Mouse (Mus musculus): Measurements from ENCODE around the gene Dusp15. TPM values are rescaled to one million over a fixed set of nuclear protein-coding genes. Genes with fewer than 3 reads are reported as not detected.
A peak's percentile ranks its signal among the peaks of the same experiment; 100 is the strongest.

Gene Dusp15
- polyA plus RNA-seq (2015; fragmentation: Nextera tagmentation; extraction: Ambion mirVana): 10.6 and 13.7 TPM in 2 replicates

DNA sequence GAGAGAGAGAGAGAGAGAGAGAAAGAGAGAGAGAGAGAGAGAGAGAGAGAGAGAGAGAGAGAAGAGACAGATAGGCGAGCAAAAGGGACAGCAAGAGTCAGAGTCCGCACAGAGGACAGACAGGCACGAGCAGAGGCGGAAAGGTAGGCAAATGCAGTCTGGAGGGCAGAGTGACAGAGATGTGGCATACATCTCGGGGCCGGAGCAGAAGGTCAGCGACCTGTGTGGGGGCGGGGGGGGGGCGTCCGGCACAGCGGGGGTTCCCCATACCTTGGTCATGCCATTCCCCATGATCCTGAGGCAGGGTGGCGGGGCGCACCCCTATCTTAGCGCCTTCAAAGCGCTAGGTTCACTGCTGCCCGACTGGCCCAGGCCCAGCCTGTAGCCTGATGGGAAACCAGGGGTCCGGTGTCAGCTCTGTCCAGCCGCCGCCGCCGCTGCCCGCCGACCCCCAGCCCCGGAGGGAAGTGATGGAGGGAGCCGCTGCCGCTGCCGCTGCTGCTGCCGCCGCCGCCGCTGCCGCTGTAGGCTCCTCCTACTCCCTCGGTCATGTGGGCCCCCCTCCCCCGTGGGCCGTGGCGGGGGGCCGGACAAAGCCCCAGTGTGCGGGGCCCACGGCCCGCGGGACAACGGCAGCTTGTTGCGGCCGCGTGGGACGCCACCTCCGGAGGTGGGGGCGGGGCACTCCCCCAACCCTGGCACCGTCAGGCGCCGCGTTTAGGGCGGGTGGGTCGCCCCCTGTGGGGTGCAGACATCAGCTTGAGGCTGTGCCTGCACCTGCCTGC, at the start of gene Dusp15:
Gene Dusp15 (minus strand): TSS at position 634 of the 785 bp plus-strand sequence.
- H3K4me1 ChIP-seq (ENCODE audit: control insufficient read depth, insufficient read depth, low read length): peaks cover 11% of the 10 kb centered on the region
- no peaks in the 10 kb centered on the region for H3K9me3 ChIP-seq (replicated peaks; ENCODE audit: control insufficient read depth, low read length, poor library complexity, severe bottlenecking)
- H3K4me2 ChIP-seq (ENCODE audit: low read length): peak within 1 kb of the TSS; percentile 70
- H3K9ac ChIP-seq (ENCODE audit: low read depth, low read length): peak within 1 kb of the TSS; percentile 90
- WGBS: under 1% methylated on average over 40 of the region's 54 CpGs
- peak within 1 kb of the TSS; percentile 77 for H3K4me3 ChIP-seq (ENCODE audit: low read depth, low read length)
- H3K27ac ChIP-seq (ENCODE audit: low read length): peak within 1 kb of the TSS; percentile 88
- peak; percentile 87 for ATAC-seq
- H3K36me3 ChIP-seq (ENCODE audit: control insufficient read depth, insufficient read depth, low read length): no peaks in the 10 kb centered on the region
- H3K27me3 ChIP-seq (ENCODE audit: control insufficient read depth, insufficient read depth, low read depth, low read length): no peaks in the 10 kb centered on the region

DNA sequence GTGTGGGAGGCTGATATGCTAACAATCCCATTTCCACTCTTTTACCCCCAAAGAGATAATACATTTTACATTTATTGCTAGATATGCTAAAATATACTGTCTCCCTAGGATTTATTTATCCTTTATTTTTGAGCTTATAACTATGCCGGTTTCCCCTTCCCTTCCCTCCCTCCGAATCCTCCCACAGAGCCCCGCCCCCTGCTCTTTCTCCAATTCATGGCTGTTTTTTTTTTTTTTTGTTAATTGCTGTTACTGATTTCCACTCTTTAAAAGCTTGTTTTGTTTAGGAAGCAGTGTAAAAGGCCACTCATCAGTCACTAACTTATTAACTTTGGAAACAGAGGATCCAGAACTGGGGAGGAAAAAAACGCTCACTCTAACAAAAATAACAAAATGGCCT, 45.5 kb upstream of the Dusp15 start:
- Histone ChIP-seq H3K36me3 (ENCODE audit: control insufficient read depth, insufficient read depth, low read length) (no peaks in the 10 kb centered on the region), H3K27ac (ENCODE audit: low read length) (no peak overlapping the region), H3K4me1 (ENCODE audit: control insufficient read depth, insufficient read depth, low read length) (no peaks in the 10 kb centered on the region), H3K4me3 (ENCODE audit: low read depth, low read length) (no peak overlapping the region), H3K27me3 (ENCODE audit: control insufficient read depth, insufficient read depth, low read depth, low read length) (no peaks in the 10 kb centered on the region; the same call in 1 of the 2 replicates), H3K9ac (ENCODE audit: low read depth, low read length) (no peak overlapping the region), H3K9me3 (replicated peaks; ENCODE audit: control insufficient read depth, low read length, poor library complexity, severe bottlenecking) (no peaks in the 10 kb centered on the region), H3K4me2 (ENCODE audit: low read length) (no peak overlapping the region)
- ATAC-seq: no peak
- WGBS: 90% methylated on average over 4 of the region's 4 CpGs

DNA sequence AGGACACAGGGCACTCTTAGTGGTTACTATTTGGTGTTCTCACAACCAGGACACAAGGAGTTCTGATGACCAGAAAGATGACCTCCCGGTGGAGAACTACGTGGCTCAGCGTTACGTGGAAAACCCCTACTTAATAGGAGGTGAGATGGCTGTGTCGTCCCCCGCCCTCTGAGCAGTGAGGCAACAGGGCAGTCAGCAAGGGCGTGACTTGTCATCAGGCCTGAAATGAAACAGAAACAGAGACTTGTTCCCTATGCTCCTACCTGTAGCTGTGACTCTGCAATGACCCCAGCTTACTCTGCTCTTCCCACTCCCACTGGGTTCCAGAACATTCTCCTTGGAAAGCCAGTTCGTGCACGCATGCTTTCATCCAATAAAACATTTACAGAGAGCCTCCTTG, 40.0 kb upstream of the Dusp15 start:
- H3K27ac ChIP-seq (ENCODE audit: low read length): no peak overlapping the region
- H3K4me2 ChIP-seq (ENCODE audit: low read length): no peak overlapping the region
- no peak for ATAC-seq
- H3K4me3 ChIP-seq (ENCODE audit: low read depth, low read length): no peak overlapping the region
- H3K9me3 ChIP-seq (replicated peaks; ENCODE audit: control insufficient read depth, low read length, poor library complexity, severe bottlenecking): no peaks in the 10 kb centered on the region
- no peak overlapping the region for H3K9ac ChIP-seq (ENCODE audit: low read depth, low read length)
- H3K27me3 ChIP-seq (ENCODE audit: control insufficient read depth, insufficient read depth, low read depth, low read length): no peaks in the 10 kb centered on the region
- no peaks in the 10 kb centered on the region for H3K36me3 ChIP-seq (ENCODE audit: control insufficient read depth, insufficient read depth, low read length)
- 89% methylated on average over 9 of the region's 9 CpGs for WGBS
- H3K4me1 ChIP-seq (ENCODE audit: control insufficient read depth, insufficient read depth, low read length): no peaks in the 10 kb centered on the region

DNA sequence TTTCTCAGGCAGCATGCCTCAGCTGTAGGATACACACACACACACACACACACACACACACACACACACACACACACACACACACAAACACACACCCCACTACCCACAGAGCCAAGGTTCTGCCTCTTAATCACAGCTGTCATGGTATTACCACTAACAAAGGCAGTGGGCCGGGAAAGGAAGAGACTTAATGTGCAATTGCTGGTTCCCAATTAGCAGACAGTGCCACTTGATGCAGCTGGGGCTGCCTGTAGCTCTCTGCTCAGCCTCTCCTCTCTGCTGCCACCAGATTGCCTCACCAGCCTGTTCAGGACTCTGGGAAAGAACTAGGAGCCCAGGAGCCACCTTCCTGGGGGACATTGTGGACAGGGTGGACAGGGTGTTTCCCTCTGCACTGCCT, 34.1 kb upstream of the Dusp15 start:
- WGBS: 9% methylated on average over 1 of the region's 1 CpGs
- ATAC-seq: no peak
- no peak overlapping the region for H3K27ac ChIP-seq (ENCODE audit: low read length)
- no peak overlapping the region for H3K9ac ChIP-seq (ENCODE audit: low read depth, low read length)
- H3K9me3 ChIP-seq (replicated peaks; ENCODE audit: control insufficient read depth, low read length, poor library complexity, severe bottlenecking): no peaks in the 10 kb centered on the region
- H3K4me2 ChIP-seq (ENCODE audit: low read length): no peak overlapping the region
- no peaks in the 10 kb centered on the region for H3K36me3 ChIP-seq (ENCODE audit: control insufficient read depth, insufficient read depth, low read length)
- no peaks in the 10 kb centered on the region for H3K4me1 ChIP-seq (ENCODE audit: control insufficient read depth, insufficient read depth, low read length)
- no peak overlapping the region for H3K4me3 ChIP-seq (ENCODE audit: low read depth, low read length)
- no peaks in the 10 kb centered on the region for H3K27me3 ChIP-seq (ENCODE audit: control insufficient read depth, insufficient read depth, low read depth, low read length)

DNA sequence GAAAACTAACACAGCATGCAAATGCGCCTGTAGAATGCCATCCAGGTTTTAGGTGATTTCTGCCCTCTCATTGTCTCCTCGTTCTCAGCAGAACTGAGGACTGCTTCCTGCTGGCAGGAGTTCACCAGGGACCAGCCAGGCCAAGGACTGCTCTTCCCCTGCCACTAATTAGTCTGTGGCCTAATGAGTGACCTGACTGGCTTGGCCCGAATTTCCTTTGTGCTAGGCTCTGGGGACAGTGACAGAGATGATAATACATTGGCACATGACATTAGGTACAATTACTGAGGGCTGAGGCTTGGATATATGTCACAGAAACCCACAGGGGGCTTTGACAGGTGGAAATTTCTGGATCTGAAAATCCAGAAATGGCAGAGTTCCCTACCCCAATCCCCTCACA, 25.5 kb upstream of the Dusp15 start:
- H3K9ac ChIP-seq (ENCODE audit: low read depth, low read length): no peak overlapping the region
- no peak overlapping the region for H3K4me2 ChIP-seq (ENCODE audit: low read length)
- no peaks in the 10 kb centered on the region for H3K9me3 ChIP-seq (replicated peaks; ENCODE audit: control insufficient read depth, low read length, poor library complexity, severe bottlenecking)
- H3K36me3 ChIP-seq (ENCODE audit: control insufficient read depth, insufficient read depth, low read length): no peaks in the 10 kb centered on the region
- no peak for ATAC-seq
- no peaks in the 10 kb centered on the region for H3K27me3 ChIP-seq (ENCODE audit: control insufficient read depth, insufficient read depth, low read depth, low read length)
- WGBS: 43% methylated on average over 3 of the region's 3 CpGs
- no peak overlapping the region for H3K4me3 ChIP-seq (ENCODE audit: low read depth, low read length)
- H3K27ac ChIP-seq (ENCODE audit: low read length): no peak overlapping the region
- no peaks in the 10 kb centered on the region for H3K4me1 ChIP-seq (ENCODE audit: control insufficient read depth, insufficient read depth, low read length)

DNA sequence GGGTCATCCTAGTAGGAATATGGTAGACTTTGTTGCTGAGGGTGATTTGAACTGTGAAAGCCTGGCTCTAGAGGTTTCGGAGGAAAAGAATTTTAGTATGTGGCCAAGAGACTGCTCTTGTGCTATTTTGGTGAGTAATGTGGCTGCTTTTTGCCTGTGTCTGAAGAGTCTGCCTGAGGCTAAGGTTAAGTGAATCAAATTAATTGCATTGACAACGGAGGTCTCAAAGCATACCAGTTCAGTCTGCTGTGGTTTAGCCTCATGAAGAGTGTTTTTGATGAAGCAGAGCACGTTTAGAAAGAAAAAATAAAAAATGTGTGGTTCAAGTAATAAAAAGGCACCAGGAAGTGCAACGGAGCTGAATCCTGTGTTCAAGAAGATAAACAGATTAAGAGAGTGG, 14.1 kb upstream of the Dusp15 start:
- Histone ChIP-seq H3K9ac (ENCODE audit: low read depth, low read length) (no peak overlapping the region), H3K4me1 (ENCODE audit: control insufficient read depth, insufficient read depth, low read length) (no peaks in the 10 kb centered on the region; the same call in 1 of the 2 replicates), H3K36me3 (ENCODE audit: control insufficient read depth, insufficient read depth, low read length) (no peaks in the 10 kb centered on the region), H3K9me3 (replicated peaks; ENCODE audit: control insufficient read depth, low read length, poor library complexity, severe bottlenecking) (no peaks in the 10 kb centered on the region), H3K27me3 (ENCODE audit: control insufficient read depth, insufficient read depth, low read depth, low read length) (no peaks in the 10 kb centered on the region), H3K4me2 (ENCODE audit: low read length) (no peak overlapping the region), H3K27ac (ENCODE audit: low read length) (no peak overlapping the region), H3K4me3 (ENCODE audit: low read depth, low read length) (no peak overlapping the region)
- WGBS: 76% methylated on average over 4 of the region's 4 CpGs
- ATAC-seq: no peak

DNA sequence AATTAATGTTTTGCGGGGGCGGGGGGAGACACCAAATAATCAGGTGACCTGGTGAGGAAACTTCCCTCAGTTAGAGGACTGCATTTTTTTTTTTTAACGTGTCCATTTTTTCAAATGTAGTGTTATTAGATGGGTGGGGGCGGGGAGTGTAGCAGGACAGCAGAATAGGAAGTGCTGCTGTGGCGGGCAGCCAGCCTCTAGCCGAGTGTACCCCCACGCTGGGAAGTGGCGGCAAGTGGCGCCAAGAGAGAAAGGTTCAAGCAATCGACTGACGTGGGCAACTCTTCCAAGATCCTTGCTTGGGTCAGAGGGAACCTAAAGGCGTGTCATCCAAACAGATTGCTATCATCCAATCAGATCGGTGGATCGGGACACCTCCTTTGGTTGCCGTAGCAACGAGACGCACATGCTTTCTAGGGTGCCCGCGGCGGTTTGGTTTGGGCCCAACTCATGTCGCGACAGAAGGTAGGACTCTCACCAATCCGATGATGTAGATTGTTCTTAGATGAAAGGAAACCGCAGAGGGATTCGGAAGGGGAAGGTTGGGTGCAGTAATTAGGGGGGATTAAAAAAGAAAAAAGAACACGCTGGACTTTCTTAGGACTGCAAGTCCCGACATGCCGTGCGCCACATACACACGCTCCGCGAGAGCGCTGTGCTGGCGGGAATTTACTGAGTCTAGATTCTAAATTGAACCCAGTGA, 10.7 kb upstream of the Dusp15 start, which contains the start of gene Ttll9:
Gene Ttll9 (plus strand): TSS at position 395 of the 703 bp plus-strand sequence.
- Histone ChIP-seq H3K4me1 (ENCODE audit: control insufficient read depth, insufficient read depth, low read length) (no peaks in the 10 kb centered on the region; the same call in 1 of the 2 replicates), H3K4me3 (ENCODE audit: low read depth, low read length) (peak within 1 kb of the TSS; percentile 46), H3K27ac (ENCODE audit: low read length) (no peak within 1 kb of the TSS), H3K9me3 (replicated peaks; ENCODE audit: control insufficient read depth, low read length, poor library complexity, severe bottlenecking) (no peaks in the 10 kb centered on the region), H3K36me3 (ENCODE audit: control insufficient read depth, insufficient read depth, low read length) (no peaks in the 10 kb centered on the region), H3K4me2 (ENCODE audit: low read length) (peak within 1 kb of the TSS; percentile 82), H3K27me3 (ENCODE audit: control insufficient read depth, insufficient read depth, low read depth, low read length) (no peaks in the 10 kb centered on the region; the same call in 1 of the 2 replicates), H3K9ac (ENCODE audit: low read depth, low read length) (no peak within 1 kb of the TSS)
- 1% methylated on average over 34 of the region's 34 CpGs for WGBS
- peak; percentile 92 for ATAC-seq

DNA sequence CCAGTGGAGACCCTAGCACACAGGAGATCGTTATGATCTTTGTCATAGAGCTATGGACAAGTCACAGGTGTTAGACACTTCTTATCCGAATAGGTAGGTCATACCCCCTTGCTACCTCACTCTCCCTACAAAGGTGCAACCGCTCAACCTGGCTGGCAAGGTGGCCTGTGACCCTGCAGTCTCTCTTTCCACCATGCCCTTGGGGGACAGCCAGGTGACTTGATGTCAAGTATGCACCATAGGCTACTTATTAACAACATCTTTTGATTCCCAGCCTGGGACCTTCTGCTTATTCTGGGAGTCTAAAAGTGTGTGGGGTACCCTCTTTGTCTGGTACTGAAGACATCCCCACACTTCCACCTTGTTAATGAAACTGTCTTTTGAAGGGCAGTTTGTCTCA, 6.6 kb upstream of the Dusp15 start:
- H3K4me3 ChIP-seq (ENCODE audit: low read depth, low read length): no peak overlapping the region
- H3K27ac ChIP-seq (ENCODE audit: low read length): no peak overlapping the region
- H3K27me3 ChIP-seq (ENCODE audit: control insufficient read depth, insufficient read depth, low read depth, low read length): no peaks in the 10 kb centered on the region; the same call in 1 of the 2 replicates
- WGBS: 67% methylated on average over 3 of the region's 3 CpGs
- H3K9ac ChIP-seq (ENCODE audit: low read depth, low read length): no peak overlapping the region
- H3K9me3 ChIP-seq (replicated peaks; ENCODE audit: control insufficient read depth, low read length, poor library complexity, severe bottlenecking): no peaks in the 10 kb centered on the region
- ATAC-seq: no peak
- H3K4me2 ChIP-seq (ENCODE audit: low read length): no peak overlapping the region
- H3K4me1 ChIP-seq (ENCODE audit: control insufficient read depth, insufficient read depth, low read length): no peaks in the 10 kb centered on the region; the same call in 1 of the 2 replicates
- H3K36me3 ChIP-seq (ENCODE audit: control insufficient read depth, insufficient read depth, low read length): no peaks in the 10 kb centered on the region
